Mouse (Mus musculus): ENCODE results near the gene 4930432M17Rik. TPM values are rescaled to one million over a fixed set of nuclear protein-coding genes. Genes with fewer than 3 reads are reported as not detected.

The 4930432M17Rik gene
- polyA plus RNA-seq, 1 experiment from 2014 or later, result not detected

DNA sequence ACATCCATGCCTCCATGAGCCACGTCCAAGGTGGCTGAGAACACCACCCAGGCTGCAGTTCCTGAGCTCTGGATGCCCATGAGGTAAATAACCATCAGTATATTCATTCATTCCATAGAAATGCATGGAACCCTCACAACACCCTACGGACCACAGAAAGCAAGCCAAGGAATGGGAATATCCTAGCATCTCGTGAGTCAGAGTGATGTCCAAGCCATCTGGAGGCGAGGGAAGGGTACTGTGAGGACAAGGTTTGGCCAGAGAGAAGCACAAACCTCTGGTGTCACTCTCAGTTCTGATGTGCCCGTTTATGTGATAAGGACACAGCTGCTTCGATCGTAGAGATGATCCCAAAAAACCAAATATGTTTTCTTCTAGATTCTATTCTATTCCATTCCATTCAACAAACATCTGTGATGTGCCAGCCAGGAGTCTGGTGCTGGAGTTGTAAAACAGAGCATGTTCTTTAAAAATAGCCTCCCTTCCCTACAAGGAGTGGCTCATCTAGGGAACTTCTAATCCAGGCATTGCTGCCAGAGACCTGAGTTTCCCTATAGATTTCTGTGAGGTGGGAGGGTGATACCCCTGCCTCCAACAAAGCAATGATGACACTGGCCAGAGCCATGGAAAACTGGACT, 40.5 kb downstream of the 4930432M17Rik start:
- 61% methylated on average over 7 of the region's 7 CpGs for WGBS (ENCODE audit: insufficient replicate concordance)
- ATAC-seq (ENCODE audit: insufficient read depth), result no peak
- no peak overlapping the region for H3K4me3 ChIP-seq (replicated peaks)
- H3K27me3 ChIP-seq, result peaks cover 3% of the 10 kb centered on the region; the same call in 1 of the 2 replicates
- no peaks in the 10 kb centered on the region for H3K9me3 ChIP-seq (replicated peaks)
- no peak overlapping the region for H3K4me2 ChIP-seq
- no peak overlapping the region for H3K9ac ChIP-seq
- no peaks in the 10 kb centered on the region for H3K4me1 ChIP-seq (replicated peaks)
- no peak overlapping the region for H3K27ac ChIP-seq (replicated peaks)
- H3K36me3 ChIP-seq (replicated peaks), result no peaks in the 10 kb centered on the region

DNA sequence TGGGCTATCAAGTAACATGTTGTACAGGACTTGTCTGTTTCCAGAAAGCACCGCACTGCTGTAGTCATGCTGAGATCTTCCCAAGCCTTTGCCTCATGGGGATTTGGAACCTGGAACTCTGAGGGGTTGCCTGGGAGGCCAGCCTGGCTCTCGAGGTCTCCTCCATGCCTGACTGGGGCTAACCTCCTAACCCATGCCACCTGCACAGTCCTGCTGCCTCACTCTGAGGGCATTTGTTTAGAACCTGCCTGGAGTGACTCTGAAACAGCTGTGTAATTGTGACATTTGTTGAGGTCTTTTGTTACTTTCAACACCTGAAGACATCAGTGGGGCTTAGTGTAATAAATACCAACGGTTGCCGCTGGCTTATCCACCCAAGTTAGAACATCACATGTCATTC, 41.7 kb downstream of the 4930432M17Rik start:
- ATAC-seq (ENCODE audit: insufficient read depth), result no peak
- H3K9me3 ChIP-seq (replicated peaks), result no peaks in the 10 kb centered on the region
- WGBS (ENCODE audit: insufficient replicate concordance), result 61% methylated on average over 4 of the region's 4 CpGs
- no peak overlapping the region for H3K4me3 ChIP-seq (replicated peaks)
- no peaks in the 10 kb centered on the region for H3K4me1 ChIP-seq (replicated peaks)
- no peak overlapping the region for H3K4me2 ChIP-seq
- H3K27me3 ChIP-seq, result peaks cover 3% of the 10 kb centered on the region; the same call in 1 of the 2 replicates
- no peaks in the 10 kb centered on the region for H3K36me3 ChIP-seq (replicated peaks)
- no peak overlapping the region for H3K9ac ChIP-seq
- no peak overlapping the region for H3K27ac ChIP-seq (replicated peaks)

DNA sequence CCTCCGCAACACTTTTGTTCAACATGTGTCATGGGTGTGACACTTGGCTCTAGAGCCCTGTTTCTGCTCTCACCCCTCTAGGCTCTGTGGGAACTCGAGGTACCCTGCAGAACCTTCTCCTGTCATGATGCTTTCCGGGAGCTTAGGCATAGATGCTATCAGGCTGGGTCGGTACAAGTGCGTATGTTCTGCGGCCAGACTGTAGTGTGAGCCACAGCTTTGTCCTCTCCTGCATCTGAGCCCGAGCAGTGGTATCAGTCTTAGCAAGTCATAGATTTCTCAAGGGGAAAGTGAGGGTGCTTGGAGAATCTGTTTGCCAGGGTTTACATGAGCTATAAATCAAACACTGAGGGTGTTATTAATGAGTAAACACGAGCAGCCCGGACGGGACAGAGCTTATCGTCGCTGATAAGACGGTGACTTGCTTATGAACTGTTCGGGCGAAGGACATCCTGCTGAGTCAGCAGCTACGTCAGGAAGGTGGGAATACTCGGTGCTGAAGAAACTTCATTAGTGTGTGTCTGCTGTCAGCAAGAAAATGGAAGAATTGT, 42.7 kb downstream of the 4930432M17Rik start:
- no peak for ATAC-seq (ENCODE audit: insufficient read depth)
- no peak overlapping the region for H3K27ac ChIP-seq (replicated peaks)
- no peak overlapping the region for H3K4me2 ChIP-seq
- H3K4me1 ChIP-seq (replicated peaks), result no peaks in the 10 kb centered on the region
- no peaks in the 10 kb centered on the region for H3K36me3 ChIP-seq (replicated peaks)
- no peak overlapping the region for H3K4me3 ChIP-seq (replicated peaks)
- H3K9me3 ChIP-seq (replicated peaks), result no peaks in the 10 kb centered on the region
- 32% methylated on average over 17 of the region's 17 CpGs for WGBS (ENCODE audit: insufficient replicate concordance)
- H3K27me3 ChIP-seq, result peaks cover 3% of the 10 kb centered on the region; the same call in 1 of the 2 replicates
- H3K9ac ChIP-seq, result no peak overlapping the region

DNA sequence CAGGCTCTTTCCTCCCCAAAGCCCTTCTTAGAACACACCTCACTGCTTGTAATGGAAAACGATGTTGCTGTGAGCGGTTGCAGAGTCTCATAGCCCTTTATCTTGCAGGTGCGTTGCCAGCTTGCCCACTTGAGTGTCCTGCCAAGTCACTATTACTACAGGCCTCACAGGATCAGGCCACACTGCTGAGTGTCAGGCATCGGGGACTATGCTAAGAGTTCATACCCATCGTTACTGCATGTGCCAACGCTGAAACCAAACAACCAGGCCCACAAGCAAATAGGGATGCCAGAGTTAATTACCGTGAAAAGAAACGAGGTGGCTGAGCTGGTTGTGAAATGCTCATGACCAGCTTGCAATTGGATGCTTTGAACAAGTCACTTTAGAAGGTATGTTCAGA, 43.3 kb downstream of the 4930432M17Rik start:
- Histone ChIP-seq H3K27me3 (peaks cover 3% of the 10 kb centered on the region; the same call in 1 of the 2 replicates), H3K4me1 (replicated peaks) (no peaks in the 10 kb centered on the region), H3K4me3 (replicated peaks) (no peak overlapping the region), H3K9me3 (replicated peaks) (no peaks in the 10 kb centered on the region), H3K27ac (replicated peaks) (no peak overlapping the region), H3K4me2 (no peak overlapping the region), H3K9ac (no peak overlapping the region), H3K36me3 (replicated peaks) (no peaks in the 10 kb centered on the region)
- no peak for ATAC-seq (ENCODE audit: insufficient read depth)
- 68% methylated on average over 8 of the region's 8 CpGs for WGBS (ENCODE audit: insufficient replicate concordance)

DNA sequence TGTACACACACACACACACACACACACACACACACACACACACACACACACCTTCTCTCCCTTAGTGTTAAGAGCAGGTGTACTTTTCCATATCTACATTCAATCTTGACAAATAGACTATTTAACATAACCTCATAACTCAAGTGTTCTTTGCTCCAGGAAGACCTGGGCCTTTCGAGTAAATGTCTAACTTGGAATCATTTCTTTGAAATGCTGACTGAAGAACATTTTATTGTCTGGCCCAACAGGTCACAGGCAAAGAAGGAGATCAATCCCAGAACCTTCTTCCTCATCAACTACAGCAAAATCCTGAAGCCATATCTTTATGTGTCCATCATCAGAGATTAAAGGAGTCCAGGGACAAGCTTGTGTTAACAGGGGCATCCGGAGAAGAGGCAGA, 43.9 kb downstream of the 4930432M17Rik start:
- H3K4me3 ChIP-seq (replicated peaks), result no peak overlapping the region
- H3K9ac ChIP-seq, result no peak overlapping the region
- no peak overlapping the region for H3K4me2 ChIP-seq
- WGBS (ENCODE audit: insufficient replicate concordance), result 64% methylated on average over 2 of the region's 2 CpGs
- no peak overlapping the region for H3K27ac ChIP-seq (replicated peaks)
- H3K36me3 ChIP-seq (replicated peaks), result no peaks in the 10 kb centered on the region
- peaks cover 3% of the 10 kb centered on the region; the same call in 1 of the 2 replicates for H3K27me3 ChIP-seq
- no peaks in the 10 kb centered on the region for H3K4me1 ChIP-seq (replicated peaks)
- no peak for ATAC-seq (ENCODE audit: insufficient read depth)
- H3K9me3 ChIP-seq (replicated peaks), result no peaks in the 10 kb centered on the region

DNA sequence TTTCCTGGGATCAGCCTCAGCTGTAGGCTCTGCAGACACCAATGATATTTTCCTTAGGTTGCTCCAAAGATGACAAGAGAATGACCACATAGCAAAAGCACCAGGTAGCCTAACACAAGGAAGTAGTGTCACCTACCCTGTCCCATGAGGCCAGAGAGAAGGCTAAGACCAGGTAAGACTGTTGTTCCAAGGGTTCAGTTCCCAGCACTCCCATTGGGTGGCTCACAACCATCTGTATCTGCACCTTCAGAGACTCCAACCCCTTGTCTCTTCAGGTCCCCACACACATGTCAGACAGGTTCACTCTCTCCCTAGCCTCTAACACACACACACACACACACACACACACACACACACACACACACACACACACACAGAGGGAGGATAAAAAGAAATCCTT, 44.8 kb downstream of the 4930432M17Rik start:
- Histone ChIP-seq H3K4me3 (replicated peaks) (no peak overlapping the region), H3K27me3 (peaks cover 3% of the 10 kb centered on the region; the same call in 1 of the 2 replicates), H3K4me1 (replicated peaks) (no peaks in the 10 kb centered on the region), H3K27ac (replicated peaks) (no peak overlapping the region), H3K36me3 (replicated peaks) (no peaks in the 10 kb centered on the region), H3K9me3 (replicated peaks) (no peaks in the 10 kb centered on the region), H3K4me2 (no peak overlapping the region), H3K9ac (no peak overlapping the region)
- no peak for ATAC-seq (ENCODE audit: insufficient read depth)

DNA sequence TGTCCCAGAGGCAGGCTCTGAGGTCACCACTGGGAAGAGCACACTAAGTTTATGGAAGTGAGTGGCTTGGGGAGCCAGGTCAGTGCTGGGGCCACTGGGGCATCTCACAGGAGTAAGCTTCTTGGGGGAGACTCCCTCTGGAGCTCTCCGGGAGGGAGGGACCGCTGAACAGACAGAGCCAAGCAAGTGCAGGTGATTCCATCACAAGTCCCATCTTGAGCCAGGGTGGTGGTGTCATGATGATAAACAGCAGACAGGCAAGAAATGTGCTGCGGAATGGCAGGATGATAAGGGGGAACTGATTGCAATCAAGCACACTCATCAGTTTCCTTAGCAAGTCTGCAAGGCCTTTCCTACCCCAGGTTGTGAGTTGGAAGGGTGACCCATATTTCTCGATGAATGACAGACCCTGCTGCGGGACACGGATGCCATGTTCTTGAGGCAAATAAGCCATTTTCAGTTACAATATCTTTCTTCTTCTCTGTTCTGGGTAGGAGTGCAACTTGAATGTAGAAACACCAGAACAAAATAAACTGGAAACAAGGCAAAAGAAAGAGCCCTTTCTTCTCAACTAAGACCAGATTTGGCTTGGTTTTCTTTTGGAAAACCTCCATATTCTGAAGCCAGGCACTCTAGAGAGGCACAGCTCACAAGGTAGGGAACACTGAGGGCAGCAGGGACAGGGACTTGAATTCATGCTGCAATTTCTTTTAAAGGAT, 45.3 kb downstream of the 4930432M17Rik start:
- Histone ChIP-seq H3K27me3 (peaks cover 4% of the 10 kb centered on the region; the same call in 1 of the 2 replicates), H3K9ac (no peak overlapping the region), H3K4me1 (replicated peaks) (no peaks in the 10 kb centered on the region), H3K4me2 (no peak overlapping the region), H3K4me3 (replicated peaks) (no peak overlapping the region), H3K36me3 (replicated peaks) (no peaks in the 10 kb centered on the region), H3K27ac (replicated peaks) (no peak overlapping the region), H3K9me3 (replicated peaks) (no peaks in the 10 kb centered on the region)
- no peak for ATAC-seq (ENCODE audit: insufficient read depth)
- 46% methylated on average over 6 of the region's 6 CpGs for WGBS (ENCODE audit: insufficient replicate concordance)

DNA sequence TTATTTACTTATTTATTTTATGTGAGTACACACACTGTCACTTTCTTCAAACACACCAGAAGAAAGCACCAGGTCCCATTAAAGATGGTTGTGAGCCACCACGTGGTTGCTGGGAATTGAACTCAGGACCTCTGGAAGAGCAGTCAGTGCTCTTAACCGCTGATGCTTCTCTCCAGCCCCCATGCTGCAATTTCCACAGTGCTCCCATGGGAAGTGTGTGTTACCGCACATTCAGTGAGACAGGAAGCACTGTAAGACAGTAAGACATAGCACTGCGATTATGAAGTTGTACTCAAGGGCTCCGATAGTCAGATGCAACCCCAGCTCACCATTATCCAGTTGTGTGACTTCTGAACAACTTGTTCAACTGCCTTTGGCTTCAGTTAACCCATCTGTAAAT, 45.9 kb downstream of the 4930432M17Rik start:
- Histone ChIP-seq H3K4me3 (replicated peaks) (no peak overlapping the region), H3K9me3 (replicated peaks) (no peaks in the 10 kb centered on the region), H3K9ac (no peak overlapping the region), H3K4me1 (replicated peaks) (peaks cover 3% of the 10 kb centered on the region; the same call in 1 of the 2 replicates), H3K27me3 (peaks cover 7% of the 10 kb centered on the region), H3K36me3 (replicated peaks) (no peaks in the 10 kb centered on the region), H3K27ac (replicated peaks) (no peak overlapping the region), H3K4me2 (no peak overlapping the region)
- WGBS (ENCODE audit: insufficient replicate concordance), result 61% methylated on average over 5 of the region's 5 CpGs
- no peak for ATAC-seq (ENCODE audit: insufficient read depth)

DNA sequence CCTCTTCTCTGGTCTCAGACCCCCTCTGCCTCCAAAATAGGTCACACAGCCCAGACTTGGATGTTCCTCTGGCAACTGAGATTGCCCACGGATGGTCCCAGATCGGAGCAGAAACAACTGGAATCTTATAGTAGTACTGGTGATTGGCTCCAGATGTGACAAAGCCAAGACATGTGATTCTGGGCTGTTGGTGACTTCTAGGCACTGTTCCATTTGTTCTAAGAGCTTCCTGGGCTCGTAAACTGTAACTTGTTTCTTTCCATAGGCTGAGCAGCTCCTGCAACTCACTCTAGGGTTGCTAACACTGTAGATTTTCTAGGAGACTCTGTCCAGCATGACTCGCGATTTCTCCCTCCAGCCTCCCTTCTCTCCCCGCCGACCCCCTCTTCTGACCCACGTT, 48.1 kb downstream of the 4930432M17Rik start:
- no peaks in the 10 kb centered on the region for H3K36me3 ChIP-seq (replicated peaks)
- H3K4me2 ChIP-seq, result no peak overlapping the region
- no peak overlapping the region for H3K4me3 ChIP-seq (replicated peaks)
- H3K4me1 ChIP-seq (replicated peaks), result peaks cover 18% of the 10 kb centered on the region; the same call in 1 of the 2 replicates
- no peak overlapping the region for H3K27ac ChIP-seq (replicated peaks)
- H3K9ac ChIP-seq, result no peak overlapping the region
- no peaks in the 10 kb centered on the region for H3K9me3 ChIP-seq (replicated peaks)
- ATAC-seq (ENCODE audit: insufficient read depth), result no peak
- peaks cover 29% of the 10 kb centered on the region for H3K27me3 ChIP-seq
- 64% methylated on average over 8 of the region's 8 CpGs for WGBS (ENCODE audit: insufficient replicate concordance)

DNA sequence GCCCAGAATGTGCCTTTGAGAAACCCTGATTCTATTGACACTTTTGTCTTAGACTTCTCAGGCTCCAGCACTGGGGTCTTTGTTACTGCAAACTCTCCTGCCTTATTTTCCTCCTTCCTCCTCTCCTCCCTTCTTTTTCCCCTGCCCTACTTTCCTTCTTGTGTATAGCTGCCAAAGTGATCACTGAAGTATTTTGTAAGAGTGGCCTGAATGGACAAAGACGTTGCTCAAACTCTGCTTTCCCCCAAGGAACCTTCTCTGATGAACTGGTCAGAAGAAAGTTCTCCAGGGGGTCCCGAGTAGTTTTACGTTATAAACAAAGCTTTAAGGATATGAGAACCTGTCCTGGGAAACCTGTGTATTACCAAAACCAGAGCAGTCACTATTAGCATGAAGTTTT, 49.1 kb downstream of the 4930432M17Rik start:
- no peak for ATAC-seq (ENCODE audit: insufficient read depth)
- Histone ChIP-seq H3K36me3 (replicated peaks) (no peaks in the 10 kb centered on the region), H3K27ac (replicated peaks) (no peak overlapping the region), H3K4me2 (no peak overlapping the region), H3K9me3 (replicated peaks) (no peaks in the 10 kb centered on the region), H3K4me3 (replicated peaks) (no peak overlapping the region), H3K9ac (no peak overlapping the region), H3K4me1 (replicated peaks) (peaks cover 18% of the 10 kb centered on the region; the same call in 1 of the 2 replicates), H3K27me3 (peaks cover 39% of the 10 kb centered on the region)
- WGBS (ENCODE audit: insufficient replicate concordance), result 56% methylated on average over 3 of the region's 3 CpGs
